In genomic region chr11:120598283-120598989, GRCm38 (mm10) we compare ENCODE assay signal across 8 mouse cellular contexts. TPM values are rescaled to one million over a fixed set of nuclear protein-coding genes. Genes with fewer than 3 reads are reported as not detected.
DNase-seq lines count a peak whose midpoint lies in the region; ATAC-seq and TF ChIP-seq lines count a peak whose summit lies in the region.

Alyref (minus strand) TSS chr11:120598365.
Anapc11 (plus strand) TSS chr11:120598421.

- H3K36me3 ChIP-seq in forebrain, embryonic 10.5 days (replicated peaks): peaks cover 80% of the 10 kb centered on the region
- H3K36me3 ChIP-seq in heart, embryonic 15.5 days: peaks cover 58% of the 10 kb centered on the region
- H3K36me3 ChIP-seq in liver, embryonic 14.5 days (replicated peaks; ENCODE audit: control insufficient read depth, insufficient read depth, low read depth): peaks cover 49% of the 10 kb centered on the region
- peaks cover 32% of the 10 kb centered on the region for H3K36me3 ChIP-seq in neural tube, embryonic 11.5 days (ENCODE audit: control insufficient read depth, insufficient read depth, low read length)
- peaks cover 26% of the 10 kb centered on the region for H3K36me3 ChIP-seq in stomach, postnatal 0 days (ENCODE audit: control insufficient read depth, insufficient read depth, low read length)

- no peaks in the 10 kb centered on the region for H3K9me3 ChIP-seq in forebrain, embryonic 10.5 days
- no peaks in the 10 kb centered on the region for H3K9me3 ChIP-seq in heart, embryonic 15.5 days (replicated peaks)
- no peaks in the 10 kb centered on the region for H3K9me3 ChIP-seq in liver, embryonic 14.5 days (ENCODE audit: control insufficient read depth, low read length)
- no peaks in the 10 kb centered on the region for H3K9me3 ChIP-seq in neural tube, embryonic 11.5 days (ENCODE audit: control insufficient read depth, low read length)
- no peaks in the 10 kb centered on the region for H3K9me3 ChIP-seq in stomach, postnatal 0 days (ENCODE audit: control insufficient read depth, low read length)

- peak; percentile 47; the same call in 1 of the 2 replicates for TF ChIP-seq EP300 in liver, embryonic 14.5 days (IDR thresholded peaks at IDR 0.05; ENCODE audit: low read depth)
- TF ChIP-seq EP300 in stomach, postnatal 0 days (optimal IDR thresholded peaks at IDR 0.05): peak; percentile 67

- H3K4me1 ChIP-seq in forebrain, embryonic 10.5 days: peaks cover 44% of the 10 kb centered on the region
- H3K4me1 ChIP-seq in heart, embryonic 15.5 days (replicated peaks): peaks cover 31% of the 10 kb centered on the region
- peaks cover 21 to 33% of the 10 kb centered on the region in 2 experiments for H3K4me1 ChIP-seq in liver, embryonic 14.5 days (replicated peaks; ENCODE audit: control insufficient read depth in 2 of 2, insufficient read depth in 2 of 2, low read length in 1 of 2)
- peaks cover 16% of the 10 kb centered on the region for H3K4me1 ChIP-seq in neural tube, embryonic 11.5 days (ENCODE audit: control insufficient read depth, insufficient read depth, low read length)
- H3K4me1 ChIP-seq in stomach, postnatal 0 days (replicated peaks; ENCODE audit: control insufficient read depth, insufficient read depth): no peaks in the 10 kb centered on the region

- under 1% methylated on average over 88 of the region's 88 CpGs for WGBS in forebrain, embryonic 10.5 days
- under 1% methylated on average over 88 of the region's 88 CpGs for whole genome bisulfite sequencing in heart, embryonic 15.5 days
- under 1% methylated on average over 88 of the region's 88 CpGs for WGBS in liver, embryonic 14.5 days (ENCODE audit: insufficient replicate concordance)
- under 1% methylated on average over 83 of the region's 88 CpGs for WGBS in neural tube, embryonic 11.5 days
- under 1% methylated on average over 84 of the region's 88 CpGs for WGBS in stomach, postnatal 0 days

- TF ChIP-seq CTCF in liver, embryonic 14.5 days (IDR thresholded peaks at IDR 0.05; ENCODE audit: low read depth): peak; percentile 11; the same call in 1 of the 2 replicates
- no peak; the same call in 1 of the 2 replicates for TF ChIP-seq CTCF in stomach, postnatal 0 days (IDR thresholded peaks at IDR 0.05; ENCODE audit: low read depth)

- peak within 1 kb of the TSS; percentile 92 for H3K4me2 ChIP-seq in heart, embryonic 15.5 days
- H3K4me2 ChIP-seq in liver, embryonic 14.5 days (ENCODE audit: low read depth): peak within 1 kb of the TSS; percentile 100
- peak within 1 kb of the TSS; percentile 98 for H3K4me2 ChIP-seq in neural tube, embryonic 11.5 days (ENCODE audit: low read depth)
- peak within 1 kb of the TSS; percentile 91 for H3K4me2 ChIP-seq in stomach, postnatal 0 days (replicated peaks; ENCODE audit: low read depth)

- H3K27me3 ChIP-seq in forebrain, embryonic 10.5 days (ENCODE audit: poor library complexity, severe bottlenecking): no peaks in the 10 kb centered on the region
- no peaks in the 10 kb centered on the region for H3K27me3 ChIP-seq in heart, embryonic 15.5 days
- H3K27me3 ChIP-seq in liver, embryonic 14.5 days (ENCODE audit: control insufficient read depth, insufficient read depth, low read length): no peaks in the 10 kb centered on the region
- no peaks in the 10 kb centered on the region for H3K27me3 ChIP-seq in neural tube, embryonic 11.5 days (ENCODE audit: control insufficient read depth, insufficient read depth, low read length)
- H3K27me3 ChIP-seq in stomach, postnatal 0 days (ENCODE audit: control insufficient read depth, insufficient read depth, low read length): no peaks in the 10 kb centered on the region

- H3K4me3 ChIP-seq in forebrain, embryonic 10.5 days: peak within 1 kb of the TSS; percentile 100
- H3K4me3 ChIP-seq in heart, embryonic 15.5 days: peak within 1 kb of the TSS; percentile 98
- H3K4me3 ChIP-seq in liver, embryonic 14.5 days (ENCODE audit: insufficient read depth in 1 of 2, low read depth in 2 of 2, low read length in 2 of 2): peak within 1 kb of the TSS; percentile 89 to 100
- H3K4me3 ChIP-seq in neural tube, embryonic 11.5 days (ENCODE audit: low read depth, low read length): peak within 1 kb of the TSS; percentile 100
- peak within 1 kb of the TSS; percentile 91 for H3K4me3 ChIP-seq in stomach, postnatal 0 days (ENCODE audit: low read depth, low read length)

- peak within 1 kb of the TSS; percentile 99 for H3K9ac ChIP-seq in heart, embryonic 15.5 days
- peak within 1 kb of the TSS; percentile 99 for H3K9ac ChIP-seq in liver, embryonic 14.5 days (replicated peaks)
- H3K9ac ChIP-seq in neural tube, embryonic 11.5 days (ENCODE audit: low read length): peak within 1 kb of the TSS; percentile 99
- H3K9ac ChIP-seq in stomach, postnatal 0 days (ENCODE audit: low read length): peak within 1 kb of the TSS; percentile 96

- DNase-seq in CD8-positive naive resting alpha-beta T cell, adult 2 months (ENCODE audit: low read depth in 2 of 2, low spot score in 2 of 2): peak; percentile 86 to 87
- DNase-seq in c-Kit-positive CD71-negative TER-119-negative erythroid progenitor cells, embryonic 14.5 days (ENCODE audit: low read depth): peak; percentile 92
- DNase-seq in forebrain, embryonic 10.5 days (ENCODE audit: extremely low spot score, low spot score): peak; percentile 93
- DNase-seq in kidney, postnatal 25 days: peak; percentile 92 to 97
- peak; percentile 94 to 95 (median 94) for DNase-seq in liver, embryonic 14.5 days (ENCODE audit: low read depth in 3 of 3, low spot score in 3 of 3)
- DNase-seq in neural tube, embryonic 11.5 days (ENCODE audit: low spot score): peak; percentile 98
- peak; percentile 97 for DNase-seq in stomach, postnatal 0 days (ENCODE audit: low spot score)

- peak within 1 kb of the TSS; percentile 99 for H3K27ac ChIP-seq in forebrain, embryonic 10.5 days
- H3K27ac ChIP-seq in heart, embryonic 15.5 days: peak within 1 kb of the TSS; percentile 93
- H3K27ac ChIP-seq in liver, embryonic 14.5 days: peak within 1 kb of the TSS; percentile 96
- peak within 1 kb of the TSS; percentile 82 for H3K27ac ChIP-seq in neural tube, embryonic 11.5 days (ENCODE audit: low read depth, low read length)
- peak within 1 kb of the TSS; percentile 94 for H3K27ac ChIP-seq in stomach, postnatal 0 days (replicated peaks)

- ATAC-seq in heart, embryonic 15.5 days (replicated peaks; ENCODE audit: insufficient number of reproducible peaks, insufficient read depth, low FRiP score, low read depth): peak; percentile 96
- peak; percentile 97 for ATAC-seq in liver, embryonic 14.5 days (ENCODE audit: insufficient read depth)
- peak; percentile 96 for ATAC-seq in neural tube, embryonic 11.5 days (ENCODE audit: insufficient read depth, low FRiP score, low TSS enrichment)
- ATAC-seq in stomach, postnatal 0 days (ENCODE audit: low FRiP score, low TSS enrichment): peak; percentile 98

RNA-seq across cellular contexts. Expression of gene Alyref, which starts in this region (rescaled TPM):
- polyA plus RNA-seq in forebrain, embryonic 10.5 days (2016; fragmentation: Nextera tagmentation; extraction: Ambion mirVana): 618 and 646 TPM in 2 replicates
- polyA plus RNA-seq in heart, embryonic 15.5 days (2015; fragmentation: Nextera tagmentation; extraction: Ambion mirVana): 238 and 262 TPM in 2 replicates
- polyA plus RNA-seq in liver, embryonic 14.5 days (2012; rRNA removed): 46.3 and 110 TPM in 2 replicates
- polyA plus RNA-seq in liver, embryonic 14.5 days (2014; fragmentation: Nextera tagmentation; extraction: Ambion mirVana): 347 and 349 TPM in 2 replicates
- 669 and 698 TPM in 2 replicates for polyA plus RNA-seq in neural tube, embryonic 11.5 days (2014; fragmentation: Nextera tagmentation; extraction: Ambion mirVana)
- 213 TPM in 2 replicates for polyA plus RNA-seq in stomach, postnatal 0 days (2015; fragmentation: Nextera tagmentation; extraction: Ambion mirVana)

RNA-seq across cellular contexts. Expression of gene Anapc11, which starts in this region (rescaled TPM):
- 218 and 228 TPM in 2 replicates for polyA plus RNA-seq in forebrain, embryonic 10.5 days (2016; fragmentation: Nextera tagmentation; extraction: Ambion mirVana)
- 175 and 182 TPM in 2 replicates for polyA plus RNA-seq in heart, embryonic 15.5 days (2015; fragmentation: Nextera tagmentation; extraction: Ambion mirVana)
- 44.7 and 60.4 TPM in 2 replicates for polyA plus RNA-seq in liver, embryonic 14.5 days (2012; rRNA removed)
- polyA plus RNA-seq in liver, embryonic 14.5 days (2014; fragmentation: Nextera tagmentation; extraction: Ambion mirVana): 93.5 and 98.7 TPM in 2 replicates
- 198 and 199 TPM in 2 replicates for polyA plus RNA-seq in neural tube, embryonic 11.5 days (2014; fragmentation: Nextera tagmentation; extraction: Ambion mirVana)
- 121 and 126 TPM in 2 replicates for polyA plus RNA-seq in stomach, postnatal 0 days (2015; fragmentation: Nextera tagmentation; extraction: Ambion mirVana)

Comparison
In these comparisons a context has a peak if more than half of its experiments do, and no peak if none do; other contexts are left out.
1. Peak in every context shown above with its lines: DNase-seq, ATAC-seq, H3K4me3 ChIP-seq and H3K27ac ChIP-seq.